Mouse (Mus musculus): ENCODE results near the gene Scarb1. TPM values are rescaled to one million over a fixed set of nuclear protein-coding genes. Genes with fewer than 3 reads are reported as not detected.

Scarb1 gene
- polyA plus RNA-seq, 1 experiment = 188 TPM

DNA sequence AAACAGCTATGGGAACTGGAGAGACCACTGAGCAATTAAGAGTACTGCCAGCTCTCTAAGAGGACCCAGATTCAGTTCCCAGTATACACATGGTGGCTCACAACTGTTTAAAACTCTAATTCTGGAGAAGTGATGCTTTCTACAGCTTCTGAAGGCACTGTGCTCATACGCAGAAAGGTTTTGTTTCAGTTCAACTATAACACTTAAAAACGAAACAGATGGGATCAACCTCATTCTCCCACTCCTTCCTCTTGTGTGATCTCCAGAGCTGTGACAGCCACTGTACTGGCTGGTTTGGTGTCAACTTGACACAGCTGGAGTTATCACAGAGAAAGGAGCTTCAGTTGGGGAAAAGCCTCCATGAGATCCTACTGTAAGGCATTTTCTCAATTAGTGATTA, 35.0 kb upstream of the Scarb1 start:
- no peaks in the 10 kb centered on the region for H3K27me3 ChIP-seq (ENCODE audit: control insufficient read depth, insufficient read depth, low read length)

GRCm38 (mm10) chr5:125372027-125372426, 31.1 kb upstream of the Scarb1 start:
- Histone ChIP-seq H3K36me3 (ENCODE audit: control insufficient read depth, insufficient read depth, low read length) (no peaks in the 10 kb centered on the region), H3K27me3 (ENCODE audit: control insufficient read depth, insufficient read depth, low read length) (no peaks in the 10 kb centered on the region), H3K4me1 (ENCODE audit: control insufficient read depth, insufficient read depth, low read length) (no peaks in the 10 kb centered on the region), H3K4me3 (ENCODE audit: control insufficient read depth, low read depth, low read length) (no peak overlapping the region), H3K27ac (ENCODE audit: control insufficient read depth, insufficient read depth, low read depth, low read length) (no peak overlapping the region)
- TF ChIP-seq POLR2A (IDR thresholded peaks at IDR 0.05; ENCODE audit: control insufficient read depth, low read depth, low read length) (no peak), CTCF (IDR thresholded peaks at IDR 0.05; ENCODE audit: control insufficient read depth, insufficient read depth, insufficient replicate concordance, low read depth, low read length) (no peak)

More for the DNA sequence above, 35.0 kb upstream of the Scarb1 start:
- no peak overlapping the region for H3K27ac ChIP-seq (ENCODE audit: control insufficient read depth, insufficient read depth, low read depth, low read length)
- TF ChIP-seq CTCF (IDR thresholded peaks at IDR 0.05; ENCODE audit: control insufficient read depth, insufficient read depth, insufficient replicate concordance, low read depth, low read length) (no peak), POLR2A (IDR thresholded peaks at IDR 0.05; ENCODE audit: control insufficient read depth, low read depth, low read length) (no peak)
- no peaks in the 10 kb centered on the region for H3K36me3 ChIP-seq (ENCODE audit: control insufficient read depth, insufficient read depth, low read length)
- H3K4me1 ChIP-seq (ENCODE audit: control insufficient read depth, insufficient read depth, low read length) = no peaks in the 10 kb centered on the region
- no peak overlapping the region for H3K4me3 ChIP-seq (ENCODE audit: control insufficient read depth, low read depth, low read length)

DNA sequence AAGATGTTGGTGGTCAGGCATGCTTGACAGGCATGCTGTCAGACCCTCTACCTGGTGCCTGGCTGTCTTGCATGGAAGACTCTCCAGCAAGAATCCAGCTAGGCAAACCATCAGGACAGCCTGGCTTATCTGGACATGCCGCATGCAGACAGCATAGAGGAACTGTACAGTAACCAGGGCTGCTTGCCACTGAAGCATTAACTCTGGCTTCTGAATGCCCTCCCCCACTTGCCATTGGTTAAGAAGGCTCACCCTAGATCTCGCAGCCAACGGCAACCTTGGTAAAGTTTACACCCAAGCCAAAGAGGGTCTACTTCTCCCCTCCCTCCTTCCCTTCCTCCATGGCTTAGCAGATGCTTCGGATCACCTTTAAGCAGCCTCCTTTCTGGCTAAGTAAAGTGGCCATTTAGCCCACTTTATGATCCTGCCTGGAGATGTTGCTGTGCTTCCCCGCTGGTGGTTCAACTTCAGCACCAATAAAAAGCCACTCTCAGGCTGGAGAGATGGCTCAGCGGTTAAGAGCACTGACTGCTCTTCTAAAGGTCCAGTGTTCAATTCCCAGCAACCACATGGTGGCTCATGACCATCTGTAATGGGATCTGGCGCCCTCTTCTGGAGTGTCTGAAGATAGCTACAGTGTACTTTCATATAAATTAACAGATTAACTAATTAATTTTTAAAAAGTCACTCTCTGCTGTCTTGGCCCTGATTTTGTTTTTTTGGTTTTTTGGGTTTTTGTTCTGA, 30.2 kb upstream of the Scarb1 start:
- H3K4me3 ChIP-seq (ENCODE audit: control insufficient read depth, low read depth, low read length) = no peak overlapping the region
- no peaks in the 10 kb centered on the region for H3K36me3 ChIP-seq (ENCODE audit: control insufficient read depth, insufficient read depth, low read length)
- H3K27me3 ChIP-seq (ENCODE audit: control insufficient read depth, insufficient read depth, low read length) = no peaks in the 10 kb centered on the region
- no peak overlapping the region for H3K27ac ChIP-seq (ENCODE audit: control insufficient read depth, insufficient read depth, low read depth, low read length)
- no peaks in the 10 kb centered on the region for H3K4me1 ChIP-seq (ENCODE audit: control insufficient read depth, insufficient read depth, low read length)
- TF ChIP-seq POLR2A (IDR thresholded peaks at IDR 0.05; ENCODE audit: control insufficient read depth, low read depth, low read length) = no peak
- no peak for TF ChIP-seq CTCF (IDR thresholded peaks at IDR 0.05; ENCODE audit: control insufficient read depth, insufficient read depth, insufficient replicate concordance, low read depth, low read length)

- Histone ChIP-seq H3K36me3 (ENCODE audit: control insufficient read depth, insufficient read depth, low read length) (0 out of 2 replicates have a peak, but pooled peaks cover 1% of the 10 kb centered on the region), H3K27me3 (ENCODE audit: control insufficient read depth, insufficient read depth, low read length) (no peaks in the 10 kb centered on the region), H3K4me1 (ENCODE audit: control insufficient read depth, insufficient read depth, low read length) (no peaks in the 10 kb centered on the region), H3K27ac (ENCODE audit: control insufficient read depth, insufficient read depth, low read depth, low read length) (no peak overlapping the region), H3K4me3 (ENCODE audit: control insufficient read depth, low read depth, low read length) (peak overlapping the region; percentile 67)
- TF ChIP-seq CTCF (IDR thresholded peaks at IDR 0.05; ENCODE audit: control insufficient read depth, insufficient read depth, insufficient replicate concordance, low read depth, low read length) (peak; percentile 19; the same call in 1 of the 2 replicates), POLR2A (IDR thresholded peaks at IDR 0.05; ENCODE audit: control insufficient read depth, low read depth, low read length) (no peak)
These were observed 27.7 kb upstream of the Scarb1 start for GRCm38 (mm10) chr5:125368568-125368967.

DNA sequence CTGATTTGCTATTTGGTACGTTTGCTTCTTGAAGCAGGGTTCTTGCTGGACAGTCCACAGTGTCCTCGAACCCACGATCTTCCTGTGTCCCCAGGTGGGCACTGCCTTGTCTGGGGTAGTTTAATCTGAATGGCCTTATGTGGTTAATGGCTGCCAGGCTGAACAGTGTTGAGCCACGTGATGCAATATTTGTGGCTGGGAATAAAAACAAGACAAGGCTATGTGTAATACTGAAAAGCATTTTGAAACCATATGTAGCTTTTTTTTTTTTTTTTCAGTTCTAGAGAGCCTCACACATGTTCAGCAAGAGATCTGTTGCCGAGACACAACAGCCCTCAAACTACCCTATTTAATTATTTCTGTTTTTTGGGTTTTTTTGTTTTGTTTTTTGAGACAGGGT, 27.3 kb upstream of the Scarb1 start:
- TF ChIP-seq CTCF (IDR thresholded peaks at IDR 0.05; ENCODE audit: control insufficient read depth, insufficient read depth, insufficient replicate concordance, low read depth, low read length) (no peak), POLR2A (IDR thresholded peaks at IDR 0.05; ENCODE audit: control insufficient read depth, low read depth, low read length) (no peak)

GRCm38 (mm10) chr5:125364851-125365429, 24.0 kb upstream of the Scarb1 start:
- Histone ChIP-seq H3K4me1 (ENCODE audit: control insufficient read depth, insufficient read depth, low read length) (peaks cover 7% of the 10 kb centered on the region), H3K27ac (ENCODE audit: control insufficient read depth, insufficient read depth, low read depth, low read length) (no peak overlapping the region), H3K36me3 (ENCODE audit: control insufficient read depth, insufficient read depth, low read length) (peaks cover 3% of the 10 kb centered on the region), H3K27me3 (ENCODE audit: control insufficient read depth, insufficient read depth, low read length) (no peaks in the 10 kb centered on the region), H3K4me3 (ENCODE audit: control insufficient read depth, low read depth, low read length) (no peak overlapping the region)
- TF ChIP-seq POLR2A (IDR thresholded peaks at IDR 0.05; ENCODE audit: control insufficient read depth, low read depth, low read length) = no peak
- no peak for TF ChIP-seq CTCF (IDR thresholded peaks at IDR 0.05; ENCODE audit: control insufficient read depth, insufficient read depth, insufficient replicate concordance, low read depth, low read length)

More for the DNA sequence above, 27.3 kb upstream of the Scarb1 start:
- Histone ChIP-seq H3K4me3 (ENCODE audit: control insufficient read depth, low read depth, low read length) (no peak overlapping the region), H3K4me1 (ENCODE audit: control insufficient read depth, insufficient read depth, low read length) (no peaks in the 10 kb centered on the region), H3K27ac (ENCODE audit: control insufficient read depth, insufficient read depth, low read depth, low read length) (no peak overlapping the region), H3K36me3 (ENCODE audit: control insufficient read depth, insufficient read depth, low read length) (0 out of 2 replicates have a peak, but pooled peaks cover 1% of the 10 kb centered on the region), H3K27me3 (ENCODE audit: control insufficient read depth, insufficient read depth, low read length) (no peaks in the 10 kb centered on the region)

DNA sequence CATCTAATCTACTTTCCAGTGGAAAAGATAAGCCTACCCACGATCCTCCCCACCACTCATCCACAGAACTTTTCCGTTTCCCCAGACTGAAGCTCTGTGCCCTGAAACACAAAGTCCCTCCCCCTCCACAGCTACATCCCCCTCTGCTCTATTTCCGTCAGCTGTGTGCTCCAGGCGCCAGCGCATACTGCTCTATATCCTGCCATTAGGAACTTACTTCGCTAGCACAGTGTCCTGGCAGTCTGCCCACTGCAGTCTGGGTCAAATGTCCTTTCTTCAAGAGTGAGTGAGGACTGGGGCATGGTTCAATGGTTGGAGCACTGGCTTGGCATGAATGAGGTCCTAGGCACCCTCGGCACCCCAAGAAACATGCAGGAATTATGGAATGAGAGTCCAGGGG, 23.0 kb upstream of the Scarb1 start:
- Histone ChIP-seq H3K27me3 (ENCODE audit: control insufficient read depth, insufficient read depth, low read length) (no peaks in the 10 kb centered on the region), H3K27ac (ENCODE audit: control insufficient read depth, insufficient read depth, low read depth, low read length) (no peak overlapping the region), H3K4me3 (ENCODE audit: control insufficient read depth, low read depth, low read length) (no peak overlapping the region), H3K4me1 (ENCODE audit: control insufficient read depth, insufficient read depth, low read length) (peaks cover 7% of the 10 kb centered on the region), H3K36me3 (ENCODE audit: control insufficient read depth, insufficient read depth, low read length) (peaks cover 3% of the 10 kb centered on the region)
- TF ChIP-seq CTCF (IDR thresholded peaks at IDR 0.05; ENCODE audit: control insufficient read depth, insufficient read depth, insufficient replicate concordance, low read depth, low read length) (no peak), POLR2A (IDR thresholded peaks at IDR 0.05; ENCODE audit: control insufficient read depth, low read depth, low read length) (no peak)
